Mouse (Mus musculus): ENCODE data around the gene Gm11983. TPM values are rescaled to one million over a fixed set of nuclear protein-coding genes. Genes with fewer than 3 reads are reported as not detected.

Gm11983 gene
- polyA plus RNA-seq, 1 experiment from 2014 or later, result not detected

Other genes with a start within 250 kb of the Gm11983 start
- 5.2 and 5.3 TPM in 2 replicates for gene Nacad, start 231.6 kb downstream of the Gm11983 start, polyA plus RNA-seq (2015; fragmentation: Nextera tagmentation; extraction: Ambion mirVana)
- gene Tbrg4, start 211.6 kb downstream of the Gm11983 start, polyA plus RNA-seq (2015; fragmentation: Nextera tagmentation; extraction: Ambion mirVana), result 31.0 and 33.3 TPM in 2 replicates
- not detected in 2 replicates for gene Wap, start 199.0 kb downstream of the Gm11983 start, polyA plus RNA-seq (2015; fragmentation: Nextera tagmentation; extraction: Ambion mirVana)
- 0.09 and 0.13 TPM in 2 replicates for gene Ramp3, start 179.1 kb downstream of the Gm11983 start, polyA plus RNA-seq (2015; fragmentation: Nextera tagmentation; extraction: Ambion mirVana)
- 0.07 and 0.17 TPM in 2 replicates for gene Adcy1, start 225.8 kb upstream of the Gm11983 start, polyA plus RNA-seq (2015; fragmentation: Nextera tagmentation; extraction: Ambion mirVana)